27 mouse cellular contexts compared by ENCODE assay signal in the genomic region with DNA sequence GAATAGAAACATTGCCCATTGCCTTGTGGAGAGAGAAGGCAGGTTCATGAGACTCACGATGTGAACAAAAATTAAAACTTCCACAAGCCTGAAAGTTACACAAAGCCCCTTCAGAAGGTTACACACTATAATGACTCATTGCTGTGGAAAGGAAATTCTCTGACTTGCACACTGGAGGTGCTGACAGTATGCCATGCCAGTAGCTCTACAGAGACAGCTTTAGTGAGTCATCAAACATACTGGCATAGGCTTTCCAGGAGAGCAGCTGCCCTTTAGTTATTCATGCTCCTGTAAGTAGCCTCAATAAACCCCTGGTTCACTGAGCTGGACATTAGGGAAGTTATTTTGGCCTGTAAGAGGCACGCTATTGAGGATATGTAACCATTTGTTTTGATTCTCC.
DNase-seq lines count a peak whose midpoint lies in the region; ATAC-seq and TF ChIP-seq lines count a peak whose summit lies in the region.
"Had no signal": no experiment of that assay in that cellular context is flagged by ENCODE, and none has a peak within 500 bp of the region (broad histone marks: within the 10 kb centered on the region; RNA-seq: fewer than 3 reads in every experiment).

No protein-coding gene starts in this region.

- no peak overlapping the region for H3K9ac ChIP-seq in hindbrain, embryonic 12.5 days
- H3K9ac ChIP-seq in hindbrain, embryonic 11.5 days (ENCODE audit: low read depth, low read length): no peak overlapping the region
- no peak overlapping the region for H3K9ac ChIP-seq in kidney, embryonic 14.5 days (ENCODE audit: low read depth, low read length)
- H3K9ac ChIP-seq: forebrain, postnatal 0 days; heart, embryonic 15.5 days; hindbrain, embryonic 14.5 days; intestine, embryonic 15.5 days; limb, embryonic 13.5 days; liver, embryonic 12.5 days had no signal

- no peaks in the 10 kb centered on the region for H3K36me3 ChIP-seq in hindbrain, embryonic 12.5 days
- no peaks in the 10 kb centered on the region for H3K36me3 ChIP-seq in hindbrain, embryonic 11.5 days (ENCODE audit: control insufficient read depth, insufficient read depth, low read length)
- no peaks in the 10 kb centered on the region for H3K36me3 ChIP-seq in kidney, embryonic 14.5 days (ENCODE audit: control insufficient read depth, insufficient read depth, low read length)
- H3K36me3 ChIP-seq: embryonic facial prominence, embryonic 10.5 days; forebrain, embryonic 10.5 days; heart, embryonic 15.5 days; intestine, embryonic 15.5 days; limb, embryonic 13.5 days; liver, embryonic 12.5 days; midbrain, embryonic 10.5 days had no signal

- H3K9me3 ChIP-seq in hindbrain, embryonic 12.5 days (replicated peaks): no peaks in the 10 kb centered on the region
- no peaks in the 10 kb centered on the region for H3K9me3 ChIP-seq in hindbrain, embryonic 11.5 days (ENCODE audit: control insufficient read depth, low read length)
- no peaks in the 10 kb centered on the region for H3K9me3 ChIP-seq in kidney, embryonic 14.5 days (ENCODE audit: control insufficient read depth, low read length)
- H3K9me3 ChIP-seq: embryonic facial prominence, embryonic 10.5 days; forebrain, embryonic 10.5 days; heart, embryonic 15.5 days; intestine, embryonic 15.5 days; limb, embryonic 13.5 days; liver, embryonic 12.5 days; midbrain, embryonic 10.5 days had no signal

- no peak for TF ChIP-seq CTCF in embryonic fibroblast, embryonic 13.5 days (IDR thresholded peaks at IDR 0.05; ENCODE audit: borderline replicate concordance, insufficient read depth, low read length)

- 86% methylated on average over 2 of the region's 2 CpGs for WGBS in hindbrain, embryonic 12.5 days
- 93% methylated on average over 2 of the region's 2 CpGs for WGBS in hindbrain, embryonic 11.5 days
- 66% methylated on average over 2 of the region's 2 CpGs for WGBS in kidney, embryonic 14.5 days

- no peaks in the 10 kb centered on the region for H3K4me1 ChIP-seq in hindbrain, embryonic 12.5 days
- no peaks in the 10 kb centered on the region for H3K4me1 ChIP-seq in hindbrain, embryonic 11.5 days (replicated peaks; ENCODE audit: control insufficient read depth, insufficient read depth, low read length)
- no peaks in the 10 kb centered on the region for H3K4me1 ChIP-seq in embryonic fibroblast, embryonic 13.5 days (ENCODE audit: control insufficient read depth, insufficient read depth, low read length)
- H3K4me1 ChIP-seq in kidney, embryonic 14.5 days (ENCODE audit: control insufficient read depth, insufficient read depth, low read length): no peaks in the 10 kb centered on the region
- H3K4me1 ChIP-seq: embryonic facial prominence, embryonic 10.5 days; forebrain, embryonic 10.5 days; heart, embryonic 15.5 days; intestine, embryonic 15.5 days; limb, embryonic 13.5 days; liver, embryonic 12.5 days had no signal

- peak; percentile 43; the same call in 1 of the 2 replicates for ATAC-seq in hindbrain, embryonic 12.5 days (ENCODE audit: low FRiP score)
- ATAC-seq in hindbrain, embryonic 11.5 days (ENCODE audit: low FRiP score): no peak
- ATAC-seq in kidney, embryonic 14.5 days (ENCODE audit: low FRiP score, low TSS enrichment): no peak
- ATAC-seq: CD4-positive, CD25-positive, alpha-beta regulatory T cell, adult 4 months; forebrain, postnatal 0 days; intestine, embryonic 15.5 days; liver, embryonic 12.5 days had no signal

- no peak for TF ChIP-seq POLR2A in embryonic fibroblast, embryonic 13.5 days (IDR thresholded peaks at IDR 0.05; ENCODE audit: low read depth, low read length)

- H3K4me3 ChIP-seq in hindbrain, embryonic 12.5 days: no peak overlapping the region
- no peak overlapping the region for H3K4me3 ChIP-seq in hindbrain, embryonic 11.5 days (ENCODE audit: low read depth, low read length)
- no peak overlapping the region for H3K4me3 ChIP-seq in embryonic fibroblast, embryonic 13.5 days (ENCODE audit: insufficient read depth, low read length)
- H3K4me3 ChIP-seq in kidney, embryonic 14.5 days (ENCODE audit: low read length): no peak overlapping the region
- H3K4me3 ChIP-seq: embryonic facial prominence, embryonic 10.5 days; forebrain, embryonic 10.5 days; gastrocnemius, adult 2 months; heart, embryonic 15.5 days; intestine, embryonic 15.5 days; layer of hippocampus, adult 2 months; limb, embryonic 13.5 days; liver, embryonic 12.5 days; midbrain, embryonic 10.5 days had no signal

- H3K4me2 ChIP-seq in hindbrain, embryonic 12.5 days (replicated peaks): no peak overlapping the region
- H3K4me2 ChIP-seq in hindbrain, embryonic 11.5 days (replicated peaks; ENCODE audit: low read depth, low read length): no peak overlapping the region
- no peak overlapping the region for H3K4me2 ChIP-seq in kidney, embryonic 14.5 days (replicated peaks; ENCODE audit: low read depth, low read length)
- H3K4me2 ChIP-seq: heart, embryonic 15.5 days; hindbrain, embryonic 14.5 days; intestine, embryonic 15.5 days; limb, embryonic 13.5 days; liver, embryonic 12.5 days had no signal

- H3K27ac ChIP-seq in hindbrain, embryonic 12.5 days: no peak overlapping the region
- H3K27ac ChIP-seq in hindbrain, embryonic 11.5 days (ENCODE audit: low read depth, low read length): no peak overlapping the region
- peak overlapping the region; percentile 52 for H3K27ac ChIP-seq in embryonic fibroblast, embryonic 13.5 days (ENCODE audit: insufficient read depth, low read length)
- no peak overlapping the region for H3K27ac ChIP-seq in kidney, embryonic 14.5 days (ENCODE audit: low read depth, low read length)
- H3K27ac ChIP-seq: embryonic facial prominence, embryonic 10.5 days; forebrain, embryonic 10.5 days; gastrocnemius, adult 2 months; heart, embryonic 15.5 days; hindbrain, embryonic 14.5 days; intestine, embryonic 15.5 days; layer of hippocampus, adult 2 months; limb, embryonic 13.5 days; liver, embryonic 12.5 days; midbrain, embryonic 10.5 days had no signal

- H3K27me3 ChIP-seq in hindbrain, embryonic 12.5 days: no peaks in the 10 kb centered on the region
- no peaks in the 10 kb centered on the region for H3K27me3 ChIP-seq in hindbrain, embryonic 11.5 days (ENCODE audit: control insufficient read depth, insufficient read depth, low read length)
- H3K27me3 ChIP-seq in kidney, embryonic 14.5 days (ENCODE audit: control insufficient read depth, insufficient read depth, low read length): no peaks in the 10 kb centered on the region
- H3K27me3 ChIP-seq: heart, embryonic 15.5 days; intestine, embryonic 15.5 days; limb, embryonic 13.5 days; liver, embryonic 12.5 days had no signal

- no peak for DNase-seq in hindbrain, embryonic 11.5 days (ENCODE audit: low spot score)
- peak; percentile 0 for DNase-seq in 3134 (ENCODE audit: extremely low read depth, insufficient read length, low spot score)
- DNase-seq in 3T3-L1 (ENCODE audit: low read depth, low spot score): peak; percentile 72
- DNase-seq in heart, postnatal 4 days: no peak
- DNase-seq: cerebellum, adult 9-10 months; forebrain, postnatal 0 days; gastrocnemius, adult 2 months; kidney, adult 8-10 months; kidney, postnatal 14 days; layer of hippocampus, postnatal 36 days; lung, adult 18-20 months; lung, postnatal 10 days; thymus, adult 18-20 months; thymus, postnatal 36 days had no signal

Comparison
In these comparisons a context has a peak if more than half of its experiments do, and no peak if none do; other contexts are left out.
1. DNase-seq: peak in 3134 (single experiment) and 3T3-L1 (single experiment); none in hindbrain, embryonic 11.5 days (single experiment) and heart, postnatal 4 days (single experiment).